Mouse (Mus musculus) cerebellum, adult 18-20 months (tissue): ENCODE measurements around the gene Coa7.
A peak's percentile ranks its signal among the peaks of the same experiment; 100 is the strongest.

ENCODE experiments used
- DNase-seq, 2 experiments: peaks; one replicate each; pipeline ENCODE4 v3.0.0; 2021

The Coa7 gene

GRCm38 (mm10) chr4:108327730-108328484 is at the start of gene Coa7:
Coa7 (plus strand) TSS chr4:108328140.
- DNase-seq, result peak; percentile 97 to 98

- peak; percentile 20 to 40 for DNase-seq
Observed at GRCm38 (mm10) chr4:108300266-108300665, 27.7 kb upstream of the Coa7 start.

GRCm38 (mm10) chr4:108300670-108301373 is 27.1 kb upstream of the Coa7 start, which contains the start of gene Zyg11b:
Zyg11b (minus strand) TSS chr4:108301096.
- peak; percentile 88 to 90 for DNase-seq

- no peak for DNase-seq
Observed at GRCm38 (mm10) chr4:108302296-108302890, 25.5 kb upstream of the Coa7 start.

GRCm38 (mm10) chr4:108310706-108311105 is 17.2 kb upstream of the Coa7 start:
- DNase-seq, result no peak

- DNase-seq, result no peak
Observed at GRCm38 (mm10) chr4:108314041-108314440, 13.9 kb upstream of the Coa7 start.

GRCm38 (mm10) chr4:108317656-108318605 is 10.0 kb upstream of the Coa7 start:
- DNase-seq, result no peak

GRCm38 (mm10) chr4:108318649-108319615 is 9.0 kb upstream of the Coa7 start:
- DNase-seq, result no peak

- DNase-seq, result no peak
Observed at GRCm38 (mm10) chr4:108319747-108320146, 8.2 kb upstream of the Coa7 start.

- DNase-seq, result no peak
Observed at GRCm38 (mm10) chr4:108320627-108321380, 7.1 kb upstream of the Coa7 start.

- DNase-seq, result no peak
Observed at GRCm38 (mm10) chr4:108323588-108323987, 4.4 kb upstream of the Coa7 start.

GRCm38 (mm10) chr4:108327071-108327579 is 815 bp upstream of the Coa7 start:
- DNase-seq, result peak; percentile 38 to 52

- DNase-seq, result no peak
Observed at GRCm38 (mm10) chr4:108329840-108330239, 1.9 kb downstream of the Coa7 start.

GRCm38 (mm10) chr4:108332041-108332440 is 4.1 kb downstream of the Coa7 start:
- no peak for DNase-seq

- DNase-seq, result no peak
Observed at GRCm38 (mm10) chr4:108335413-108335812, 7.5 kb downstream of the Coa7 start.

- no peak for DNase-seq
Observed at GRCm38 (mm10) chr4:108336765-108337164, 8.8 kb downstream of the Coa7 start.

GRCm38 (mm10) chr4:108337817-108338216 is 9.9 kb downstream of the Coa7 start:
- DNase-seq, result no peak

- peak; percentile 52 to 57 for DNase-seq
Observed at GRCm38 (mm10) chr4:108338321-108338733, 10.4 kb downstream of the Coa7 start.

GRCm38 (mm10) chr4:108338811-108339210 is 10.9 kb downstream of the Coa7 start:
- DNase-seq, result peak in 1 of 2 experiments; percentile 37

- peak; percentile 66 to 81 for DNase-seq
Observed at GRCm38 (mm10) chr4:108339277-108339690, 11.3 kb downstream of the Coa7 start.
